Comparison of ENCODE assay signal across 16 mouse cellular contexts in genomic region chr13:89324282-89324681, GRCm38 (mm10).
DNase-seq lines count a peak whose midpoint lies in the region; ATAC-seq lines count a peak whose summit lies in the region.
"Had no signal": no experiment of that assay in that cellular context is flagged by ENCODE, and none has a peak within 500 bp of the region (broad histone marks: within the 10 kb centered on the region; RNA-seq: fewer than 3 reads in every experiment).

No protein-coding gene starts in this region.

- ATAC-seq in frontal cortex, adult (ENCODE audit: low TSS enrichment) = peak; percentile 97
- ATAC-seq: forebrain, embryonic 14.5 days; hindbrain, postnatal 0 days; Patski had no signal

- DNase-seq in frontal cortex, postnatal 10 days (ENCODE audit: low spot score in 2 of 2) = no peak
- DNase-seq in lung, postnatal 36 days = peak; percentile 3
- no peak for DNase-seq in lung, adult 18-20 months
- DNase-seq in induced T-regulatory cell, adult 2 months (ENCODE audit: low read depth) = peak; percentile 8
- peak; percentile 88 for DNase-seq in telencephalon, adult 2 months (ENCODE audit: low read depth, low spot score)
- DNase-seq in adrenal gland, postnatal 25 days = no peak
- DNase-seq in Muller cell, postnatal 12 days (ENCODE audit: inconsistent ontology term) = no peak
- DNase-seq: adrenal gland, postnatal 36 days; cerebellum, adult 8-10 months; kidney, adult 2 months; kidney, postnatal 14 days; spleen, adult 18-20 months had no signal

Comparison
In these comparisons a context has a peak if more than half of its experiments do, and no peak if none do; other contexts are left out.
1. DNase-seq: peak in lung, postnatal 36 days (single experiment), induced T-regulatory cell, adult 2 months (single experiment) and telencephalon, adult 2 months (single experiment); none in frontal cortex, postnatal 10 days (0 of 2), lung, adult 18-20 months (0 of 2), adrenal gland, postnatal 25 days (single experiment) and Muller cell, postnatal 12 days (single experiment).